Mouse (Mus musculus): Measurements from ENCODE around the gene Mterf4.

- no peak for TF ChIP-seq CTCF (IDR thresholded peaks at IDR 0.05; ENCODE audit: low read depth, low read length)
- TF ChIP-seq TAL1 (conservative IDR thresholded peaks at IDR 0.05; ENCODE audit: low read depth, low read length) = no peak
- no peak for TF ChIP-seq GATA1 (IDR thresholded peaks at IDR 0.05; ENCODE audit: borderline replicate concordance, low read length)
Observed at GRCm38 (mm10) chr1:93343504-93344047, 37.9 kb upstream of the Mterf4 start.
